Mouse (Mus musculus): ENCODE measurements around the gene Immp2l. TPM values are rescaled to one million over a fixed set of nuclear protein-coding genes. Genes with fewer than 3 reads are reported as not detected.

Immp2l gene
- total RNA-seq, 1 experiment: 11.4 TPM

DNA sequence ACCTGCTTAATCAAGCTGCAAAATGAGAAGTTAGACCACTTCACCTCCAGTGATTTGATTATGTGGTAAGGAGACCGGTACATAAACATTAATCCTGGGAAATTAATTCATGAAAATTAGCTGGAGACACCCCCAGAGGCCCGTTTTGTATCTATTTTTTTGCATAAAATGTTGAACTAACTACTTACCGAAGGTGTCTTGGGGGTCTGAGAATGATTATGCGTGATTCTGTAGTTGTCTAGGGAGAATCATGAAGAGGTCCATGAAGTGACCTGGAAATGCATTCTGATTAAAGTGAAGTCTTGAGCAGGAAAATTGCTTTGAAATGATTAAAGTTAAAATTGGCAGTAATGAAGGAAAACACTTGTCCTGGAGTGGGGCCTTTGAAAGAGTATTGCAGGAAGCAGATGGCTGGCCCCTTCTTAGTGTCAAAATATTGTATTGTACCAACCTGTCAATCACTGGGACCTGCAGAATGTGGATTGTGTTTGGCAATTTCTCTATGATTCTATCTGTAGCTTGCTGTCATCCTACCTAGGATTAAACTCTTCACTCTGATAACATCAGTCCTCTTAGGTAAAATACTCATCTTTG lies 920.3 kb downstream of the Immp2l start:
- DNase-seq (ENCODE audit: low read depth, low spot score): no peak
- TF ChIP-seq MAFK (IDR thresholded peaks at IDR 0.05; ENCODE audit: insufficient read depth, low read depth, low read length) (no peak), HCFC1 (IDR thresholded peaks at IDR 0.05; ENCODE audit: borderline replicate concordance, insufficient read depth, low read length) (no peak), CHD2 (IDR thresholded peaks at IDR 0.05; ENCODE audit: low read depth, low read length) (no peak), ZC3H11A (IDR thresholded peaks at IDR 0.05; ENCODE audit: borderline replicate concordance, low read depth, low read length) (no peak), ZNF384 (IDR thresholded peaks at IDR 0.05; ENCODE audit: low read depth, low read length) (no peak)
- H3K36me3 ChIP-seq (ENCODE audit: control insufficient read depth, insufficient read depth, low read length, poor library complexity, severe bottlenecking): no peaks in the 10 kb centered on the region
- H3K27ac ChIP-seq (ENCODE audit: insufficient read depth, low read depth, low read length, poor library complexity, severe bottlenecking): no peak overlapping the region
- no peaks in the 10 kb centered on the region for H3K9me3 ChIP-seq (ENCODE audit: control insufficient read depth, insufficient read depth, low read depth, low read length)
- no peak overlapping the region for H3K9ac ChIP-seq (ENCODE audit: insufficient read depth, low read depth, low read length, poor library complexity, severe bottlenecking)
- no peak overlapping the region for H3K4me3 ChIP-seq (ENCODE audit: insufficient read depth in 1 of 2, low read depth in 1 of 2, low read length in 2 of 2, poor library complexity in 1 of 2, severe bottlenecking in 1 of 2)
- in situ Hi-C loops (cut with MboI; ENCODE audit: low sequenced_read_pairs in 2 of 2, unreplicated experiment in 2 of 2): no loop called here
- H3K4me1 ChIP-seq (ENCODE audit: control insufficient read depth in 2 of 2, insufficient read depth in 2 of 2, low read length in 2 of 2, poor library complexity in 1 of 2): no peaks in the 10 kb centered on the region

- in situ Hi-C loops (cut with MboI; ENCODE audit: low sequenced_read_pairs in 2 of 2, unreplicated experiment in 2 of 2): no loop called here
- Histone ChIP-seq H3K27ac (ENCODE audit: insufficient read depth, low read depth, low read length, poor library complexity, severe bottlenecking) (no peak overlapping the region), H3K9me3 (ENCODE audit: control insufficient read depth, insufficient read depth, low read depth, low read length) (no peaks in the 10 kb centered on the region), H3K4me1 (ENCODE audit: control insufficient read depth in 2 of 2, insufficient read depth in 2 of 2, low read length in 2 of 2, poor library complexity in 1 of 2) (no peaks in the 10 kb centered on the region), H3K4me3 (ENCODE audit: insufficient read depth in 1 of 2, low read depth in 1 of 2, low read length in 2 of 2, poor library complexity in 1 of 2, severe bottlenecking in 1 of 2) (no peak overlapping the region), H3K9ac (ENCODE audit: insufficient read depth, low read depth, low read length, poor library complexity, severe bottlenecking) (no peak overlapping the region), H3K36me3 (ENCODE audit: control insufficient read depth, insufficient read depth, low read length, poor library complexity, severe bottlenecking) (no peaks in the 10 kb centered on the region)
- DNase-seq (ENCODE audit: low read depth, low spot score): no peak
- no peak for TF ChIP-seq MAFK (IDR thresholded peaks at IDR 0.05; ENCODE audit: insufficient read depth, low read depth, low read length)
- no peak for TF ChIP-seq CHD2 (IDR thresholded peaks at IDR 0.05; ENCODE audit: low read depth, low read length)
- no peak for TF ChIP-seq HCFC1 (IDR thresholded peaks at IDR 0.05; ENCODE audit: borderline replicate concordance, insufficient read depth, low read length)
- no peak for TF ChIP-seq ZC3H11A (IDR thresholded peaks at IDR 0.05; ENCODE audit: borderline replicate concordance, low read depth, low read length)
- TF ChIP-seq ZNF384 (IDR thresholded peaks at IDR 0.05; ENCODE audit: low read depth, low read length): no peak
Measured at GRCm38 (mm10) chr12:41946536-41946935, 922.6 kb downstream of the Immp2l start.

- Histone ChIP-seq H3K36me3 (ENCODE audit: control insufficient read depth, insufficient read depth, low read length, poor library complexity, severe bottlenecking) (no peaks in the 10 kb centered on the region), H3K9me3 (ENCODE audit: control insufficient read depth, insufficient read depth, low read depth, low read length) (no peaks in the 10 kb centered on the region), H3K9ac (ENCODE audit: insufficient read depth, low read depth, low read length, poor library complexity, severe bottlenecking) (no peak overlapping the region), H3K27ac (ENCODE audit: insufficient read depth, low read depth, low read length, poor library complexity, severe bottlenecking) (no peak overlapping the region), H3K4me3 (ENCODE audit: insufficient read depth in 1 of 2, low read depth in 1 of 2, low read length in 2 of 2, poor library complexity in 1 of 2, severe bottlenecking in 1 of 2) (no peak overlapping the region), H3K4me1 (ENCODE audit: control insufficient read depth in 2 of 2, insufficient read depth in 2 of 2, low read length in 2 of 2, poor library complexity in 1 of 2) (no peaks in the 10 kb centered on the region)
- in situ Hi-C loops (cut with MboI; ENCODE audit: low sequenced_read_pairs in 2 of 2, unreplicated experiment in 2 of 2): no loop called here
- no peak for TF ChIP-seq CHD2 (IDR thresholded peaks at IDR 0.05; ENCODE audit: low read depth, low read length)
- TF ChIP-seq HCFC1 (IDR thresholded peaks at IDR 0.05; ENCODE audit: borderline replicate concordance, insufficient read depth, low read length): no peak
- no peak for TF ChIP-seq MAFK (IDR thresholded peaks at IDR 0.05; ENCODE audit: insufficient read depth, low read depth, low read length)
- TF ChIP-seq ZNF384 (IDR thresholded peaks at IDR 0.05; ENCODE audit: low read depth, low read length): no peak
- TF ChIP-seq ZC3H11A (IDR thresholded peaks at IDR 0.05; ENCODE audit: borderline replicate concordance, low read depth, low read length): no peak
- no peak for DNase-seq (ENCODE audit: low read depth, low spot score)
Measured at GRCm38 (mm10) chr12:41949409-41949808, 925.5 kb downstream of the Immp2l start.

DNA sequence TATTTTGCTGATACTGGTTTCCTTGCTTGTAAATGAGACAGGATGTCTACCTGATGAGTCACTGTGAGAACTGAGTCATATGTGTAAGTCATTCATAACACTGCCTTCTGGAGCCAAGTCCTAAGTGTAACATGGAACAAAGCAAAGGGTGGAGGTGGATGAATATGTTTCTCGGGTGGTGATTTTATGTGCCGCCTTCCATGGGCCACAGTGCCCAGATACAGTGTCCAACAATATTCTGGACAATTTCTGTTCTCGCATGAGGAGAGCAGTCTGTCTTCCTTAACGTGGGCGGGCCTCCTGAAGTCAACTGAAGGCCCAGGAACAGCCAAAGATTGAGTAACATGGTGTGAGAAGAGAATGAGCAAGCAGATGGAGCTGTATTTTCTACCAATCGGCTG lies 926.0 kb downstream of the Immp2l start:
- H3K9ac ChIP-seq (ENCODE audit: insufficient read depth, low read depth, low read length, poor library complexity, severe bottlenecking): no peak overlapping the region
- no peaks in the 10 kb centered on the region for H3K9me3 ChIP-seq (ENCODE audit: control insufficient read depth, insufficient read depth, low read depth, low read length)
- no peaks in the 10 kb centered on the region for H3K36me3 ChIP-seq (ENCODE audit: control insufficient read depth, insufficient read depth, low read length, poor library complexity, severe bottlenecking)
- H3K27ac ChIP-seq (ENCODE audit: insufficient read depth, low read depth, low read length, poor library complexity, severe bottlenecking): no peak overlapping the region
- no peaks in the 10 kb centered on the region for H3K4me1 ChIP-seq (ENCODE audit: control insufficient read depth in 2 of 2, insufficient read depth in 2 of 2, low read length in 2 of 2, poor library complexity in 1 of 2)
- no peak overlapping the region for H3K4me3 ChIP-seq (ENCODE audit: insufficient read depth in 1 of 2, low read depth in 1 of 2, low read length in 2 of 2, poor library complexity in 1 of 2, severe bottlenecking in 1 of 2)
- TF ChIP-seq HCFC1 (IDR thresholded peaks at IDR 0.05; ENCODE audit: borderline replicate concordance, insufficient read depth, low read length) (no peak), ZNF384 (IDR thresholded peaks at IDR 0.05; ENCODE audit: low read depth, low read length) (no peak), ZC3H11A (IDR thresholded peaks at IDR 0.05; ENCODE audit: borderline replicate concordance, low read depth, low read length) (no peak), CHD2 (IDR thresholded peaks at IDR 0.05; ENCODE audit: low read depth, low read length) (no peak), MAFK (IDR thresholded peaks at IDR 0.05; ENCODE audit: insufficient read depth, low read depth, low read length) (no peak)
- no peak for DNase-seq (ENCODE audit: low read depth, low spot score)
- in situ Hi-C loops (cut with MboI; ENCODE audit: low sequenced_read_pairs in 2 of 2, unreplicated experiment in 2 of 2): no loop called here

Measured in ES-E14 (cell line).